Mouse (Mus musculus) testis, adult 2 months (tissue): ENCODE data around the gene Nptxr.

Source experiments
- CTCF ChIP-seq: fragments of 200-500 bp; IDR thresholded peaks from 2 replicates; pipeline ENCODE4 v1.5.1; 2012; ENCODE audit warnings: low read depth, mild to moderate bottlenecking, inconsistent platforms, low read length, moderate library complexity; ENCODE audit not compliant: control insufficient read depth, insufficient read depth, insufficient replicate concordance
- POLR2A ChIP-seq: fragments of 200-500 bp; IDR thresholded peaks from 2 replicates; pipeline ENCODE4 v1.6.1; 2012; ENCODE audit warnings: low read depth, mild to moderate bottlenecking, inconsistent platforms, low read length, moderate library complexity; ENCODE audit not compliant: control insufficient read depth

- TF ChIP-seq CTCF (no peak), POLR2A (no peak)
These were observed 36.3 kb downstream of the Nptxr start for GRCm38 (mm10) chr15:79768302-79768701.
